Mouse (Mus musculus): Measurements from ENCODE around the gene Mef2c. TPM values are rescaled to one million over a fixed set of nuclear protein-coding genes. Genes with fewer than 3 reads are reported as not detected.

Gene Mef2c
- total and polyA plus RNA-seq, 3 experiments = 99.9 to 159 (median 107) TPM

- H3K4me3 ChIP-seq (replicated peaks in 1 of 3; ENCODE audit: low read depth in 2 of 3, low read length in 2 of 3, poor library complexity in 1 of 3) = no peak overlapping the region
- DNase-seq (ENCODE audit: extremely low read depth) = no peak
- H3K9ac ChIP-seq (ENCODE audit: insufficient read depth, low read depth) = no peak overlapping the region
- H3K36me3 ChIP-seq (replicated peaks in 1 of 2; ENCODE audit: control insufficient read depth in 1 of 2, insufficient read depth in 1 of 2, low read length in 1 of 2) = no peaks in the 10 kb centered on the region
- H3K27ac ChIP-seq (ENCODE audit: insufficient read depth, low read depth) = no peak overlapping the region
- TF ChIP-seq SMC3 (IDR thresholded peaks at IDR 0.05; ENCODE audit: low read depth, low read length) (no peak), JUN (IDR thresholded peaks at IDR 0.05; ENCODE audit: insufficient read depth, low read depth, low read length) (no peak), MAZ (IDR thresholded peaks at IDR 0.05; ENCODE audit: low read depth, low read length) (no peak), MYC (IDR thresholded peaks at IDR 0.05; ENCODE audit: low read depth, low read length) (no peak), ZMIZ1 (IDR thresholded peaks at IDR 0.05; ENCODE audit: low read depth, low read length) (no peak)
- H3K27me3 ChIP-seq (replicated peaks) = no peaks in the 10 kb centered on the region
- in situ Hi-C loops (cut with MboI; ENCODE audit: low pct_ligation_motif_present, low pct_unique_long_range_greater_than_20kb, low sequenced_read_pairs) = no loop called here
- dilution Hi-C loops (cut with MboI; ENCODE audit: extremely low pct_ligation_motif_present, extremely low pct_unique_long_range_greater_than_20kb, low sequenced_read_pairs) = no loop called here
- no peaks in the 10 kb centered on the region for H3K9me3 ChIP-seq (replicated peaks; ENCODE audit: low read length)
- H3K4me1 ChIP-seq (ENCODE audit: control insufficient read depth in 1 of 2, insufficient read depth in 2 of 2) = no peaks in the 10 kb centered on the region
- no peaks in the 10 kb centered on the region for H3K79me2 ChIP-seq (replicated peaks; ENCODE audit: control insufficient read depth, extremely low read depth, insufficient read depth, poor library complexity, severe bottlenecking)
- no peak overlapping the region for H3K4me2 ChIP-seq (ENCODE audit: insufficient read depth, low read depth, poor library complexity, severe bottlenecking)
These were observed 11.8 kb upstream of the Mef2c start for GRCm38 (mm10) chr13:83492051-83492450.

DNA sequence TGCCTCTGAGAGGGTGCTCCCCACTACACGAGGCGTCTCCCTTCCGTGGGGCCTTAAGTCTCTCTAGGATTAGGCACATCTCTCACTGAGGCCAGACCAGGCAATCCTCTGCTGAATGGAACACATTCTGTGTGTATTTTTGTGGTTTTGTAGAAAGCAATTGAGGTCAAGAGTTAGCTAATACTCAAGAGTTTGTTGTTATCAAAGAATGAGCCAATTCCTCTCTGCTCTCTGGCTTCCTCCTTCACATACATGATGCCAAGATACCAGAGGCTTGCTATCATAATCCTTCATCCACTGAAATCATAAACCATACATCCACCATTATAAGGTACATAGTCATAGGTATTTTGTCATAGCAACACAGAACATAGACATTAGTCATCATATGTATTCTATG lies 6.1 kb upstream of the Mef2c start:
- Histone ChIP-seq H3K36me3 (replicated peaks in 1 of 2; ENCODE audit: control insufficient read depth in 1 of 2, insufficient read depth in 1 of 2, low read length in 1 of 2) (no peaks in the 10 kb centered on the region), H3K9ac (ENCODE audit: insufficient read depth, low read depth) (no peak overlapping the region), H3K9me3 (replicated peaks; ENCODE audit: low read length) (no peaks in the 10 kb centered on the region), H3K4me1 (ENCODE audit: control insufficient read depth in 1 of 2, insufficient read depth in 2 of 2) (no peaks in the 10 kb centered on the region), H3K27me3 (replicated peaks) (no peaks in the 10 kb centered on the region), H3K4me2 (ENCODE audit: insufficient read depth, low read depth, poor library complexity, severe bottlenecking) (no peak overlapping the region), H3K27ac (ENCODE audit: insufficient read depth, low read depth) (no peak overlapping the region), H3K79me2 (replicated peaks; ENCODE audit: control insufficient read depth, extremely low read depth, insufficient read depth, poor library complexity, severe bottlenecking) (no peaks in the 10 kb centered on the region), H3K4me3 (replicated peaks in 1 of 3; ENCODE audit: low read depth in 2 of 3, low read length in 2 of 3, poor library complexity in 1 of 3) (no peak overlapping the region)
- dilution Hi-C loops (cut with MboI; ENCODE audit: extremely low pct_ligation_motif_present, extremely low pct_unique_long_range_greater_than_20kb, low sequenced_read_pairs) = no loop called here
- no peak for DNase-seq (ENCODE audit: extremely low read depth)
- TF ChIP-seq MXI1 (IDR thresholded peaks at IDR 0.05; ENCODE audit: low read depth, low read length) (no peak), MYC (IDR thresholded peaks at IDR 0.05; ENCODE audit: low read depth, low read length) (no peak), SMC3 (IDR thresholded peaks at IDR 0.05; ENCODE audit: low read depth, low read length) (no peak), RAD21 (IDR thresholded peaks at IDR 0.05; ENCODE audit: low read depth, low read length) (no peak), E2F4 (IDR thresholded peaks at IDR 0.05; ENCODE audit: insufficient replicate concordance, low read depth, low read length) (no peak)
- in situ Hi-C loops (cut with MboI; ENCODE audit: low pct_ligation_motif_present, low pct_unique_long_range_greater_than_20kb, low sequenced_read_pairs) = no loop called here

DNA sequence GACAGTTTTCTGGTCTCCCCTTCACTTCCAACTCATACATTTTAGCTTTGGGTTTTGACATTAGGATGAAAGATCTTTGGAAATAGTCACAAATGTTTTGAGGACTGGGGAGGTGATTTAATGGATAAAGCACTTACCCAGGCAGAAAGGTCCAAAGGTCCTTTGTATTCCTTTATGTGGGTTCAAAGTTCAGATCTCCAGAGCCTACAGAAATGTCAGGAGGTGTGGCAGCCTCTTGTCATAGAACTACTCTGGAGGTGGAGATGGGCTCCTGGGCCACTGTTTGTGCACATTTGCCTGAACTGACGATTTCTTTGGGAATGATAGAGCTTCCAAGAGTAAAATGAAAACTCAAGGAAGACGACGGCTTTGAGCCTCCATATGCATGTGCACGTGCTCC lies 4.3 kb upstream of the Mef2c start:
- Histone ChIP-seq H3K36me3 (replicated peaks in 1 of 2; ENCODE audit: control insufficient read depth in 1 of 2, insufficient read depth in 1 of 2, low read length in 1 of 2) (no peaks in the 10 kb centered on the region), H3K9ac (ENCODE audit: insufficient read depth, low read depth) (no peak overlapping the region), H3K27ac (ENCODE audit: insufficient read depth, low read depth) (no peak overlapping the region), H3K4me1 (ENCODE audit: control insufficient read depth in 1 of 2, insufficient read depth in 2 of 2) (no peaks in the 10 kb centered on the region), H3K9me3 (replicated peaks; ENCODE audit: low read length) (no peaks in the 10 kb centered on the region), H3K4me2 (ENCODE audit: insufficient read depth, low read depth, poor library complexity, severe bottlenecking) (no peak overlapping the region), H3K27me3 (replicated peaks) (no peaks in the 10 kb centered on the region), H3K79me2 (replicated peaks; ENCODE audit: control insufficient read depth, extremely low read depth, insufficient read depth, poor library complexity, severe bottlenecking) (no peaks in the 10 kb centered on the region), H3K4me3 (replicated peaks in 1 of 3; ENCODE audit: low read depth in 2 of 3, low read length in 2 of 3, poor library complexity in 1 of 3) (no peak overlapping the region)
- dilution Hi-C loops (cut with MboI; ENCODE audit: extremely low pct_ligation_motif_present, extremely low pct_unique_long_range_greater_than_20kb, low sequenced_read_pairs) = no loop called here
- in situ Hi-C loops (cut with MboI; ENCODE audit: low pct_ligation_motif_present, low pct_unique_long_range_greater_than_20kb, low sequenced_read_pairs) = no loop called here
- DNase-seq (ENCODE audit: extremely low read depth) = no peak
- TF ChIP-seq PAX5 (IDR thresholded peaks at IDR 0.05; ENCODE audit: low read length) (no peak), USF2 (conservative IDR thresholded peaks at IDR 0.05; ENCODE audit: low read depth, low read length) (no peak), MEF2A (IDR thresholded peaks at IDR 0.05; ENCODE audit: borderline replicate concordance, low read depth, low read length) (no peak), NRF1 (IDR thresholded peaks at IDR 0.05; ENCODE audit: low read depth, low read length) (no peak), CTCF (conservative IDR thresholded peaks at IDR 0.05 in 1 of 2, IDR thresholded peaks at IDR 0.05 in 1 of 2; ENCODE audit: low read depth in 2 of 2, low read length in 2 of 2) (no peak), MXI1 (IDR thresholded peaks at IDR 0.05; ENCODE audit: low read depth, low read length) (no peak), E2F4 (IDR thresholded peaks at IDR 0.05; ENCODE audit: insufficient replicate concordance, low read depth, low read length) (no peak), HCFC1 (IDR thresholded peaks at IDR 0.05; ENCODE audit: low read depth, low read length) (no peak), MAZ (IDR thresholded peaks at IDR 0.05; ENCODE audit: low read depth, low read length) (no peak), SMC3 (IDR thresholded peaks at IDR 0.05; ENCODE audit: low read depth, low read length) (no peak), NELFE (IDR thresholded peaks at IDR 0.05; ENCODE audit: low read depth, low read length) (no peak)

All from CH12.LX (cell line).